Mouse (Mus musculus) gastrocnemius, adult 2 months (tissue): ENCODE data around the gene Abcc1. TPM values are rescaled to one million over a fixed set of nuclear protein-coding genes. Genes with fewer than 3 reads are reported as not detected.
A peak's percentile ranks its signal among the peaks of the same experiment; 100 is the strongest.

Experiments used
- DNase-seq: peaks from one replicate; pipeline ENCODE4 v3.0.0; 2022
- H3K27ac ChIP-seq: fragments of 200-600 bp; 2 replicates; pipeline ENCODE4 v1.8.1; 2022; ENCODE audit warnings: mild to moderate bottlenecking
- H3K4me3 ChIP-seq: fragments of 200-600 bp; 2 replicates; pipeline ENCODE4 v1.8.1; 2022; ENCODE audit warnings: mild to moderate bottlenecking, moderate library complexity
- CTCF ChIP-seq: fragments of 200-600 bp; IDR thresholded peaks from 2 replicates; pipeline ENCODE4 v1.8.1; 2022; ENCODE audit warnings: antibody characterized with exemption, mild to moderate bottlenecking, moderate library complexity
- intact Hi-C: fragments of 180-260 bp; cut with DNase I; formaldehyde crosslinking; loops from one replicate; pipeline ENCODE4 v1.15.1; 2025
- total RNA-seq, 2 experiments: library from RNA; stranded (reverse); gene quantifications; 2 replicates each; pipeline ENCODE4 v1.2.3; 2021

The Abcc1 gene
- total RNA-seq, 2 experiments from 2014 or later, result 21.6 to 25.0 TPM

DNA sequence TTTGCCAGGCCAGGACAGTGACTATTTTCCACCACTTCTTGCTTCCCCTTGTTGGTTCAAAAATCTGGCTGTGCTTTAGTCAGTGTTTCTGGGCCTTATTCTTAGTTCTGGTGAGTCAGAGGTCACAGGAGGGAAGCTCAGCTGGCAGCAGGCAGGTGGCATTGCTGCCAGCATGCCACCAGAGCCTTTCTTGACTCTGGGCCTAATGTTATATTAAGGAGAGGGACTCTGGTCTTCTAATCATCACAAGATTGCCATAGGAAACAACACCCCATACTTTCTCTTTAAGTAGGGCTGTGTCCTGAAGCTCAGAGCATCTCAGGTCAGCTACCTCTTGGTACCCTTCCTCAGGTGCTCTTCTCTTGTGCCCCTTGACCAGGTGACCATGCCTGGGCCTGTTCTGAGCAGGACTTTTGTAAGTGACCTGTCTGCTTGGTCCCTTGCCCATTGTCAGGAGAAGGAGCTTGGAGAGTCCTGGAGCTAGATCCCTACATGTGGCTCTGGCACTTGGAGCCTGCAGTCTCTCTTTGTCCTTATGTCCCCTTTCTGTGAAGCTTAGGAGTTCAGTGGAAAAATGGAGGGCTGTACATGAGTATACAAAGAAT lies 19.8 kb downstream of the Abcc1 start:
- peak; percentile 72 for DNase-seq
- Histone ChIP-seq H3K27ac (peak overlapping the region; percentile 94), H3K4me3 (peak overlapping the region; percentile 41)
- TF ChIP-seq CTCF, result no peak
- intact Hi-C loops, result no loop called here

- intact Hi-C loops, result no loop called here
- Histone ChIP-seq H3K4me3 (no peak overlapping the region), H3K27ac (peak overlapping the region; percentile 54)
- DNase-seq, result no peak
- no peak for TF ChIP-seq CTCF
Measured at GRCm38 (mm10) chr16:14399303-14399702, 37.9 kb downstream of the Abcc1 start.

GRCm38 (mm10) chr16:14403507-14403906 lies 42.1 kb downstream of the Abcc1 start:
- Histone ChIP-seq H3K4me3 (no peak overlapping the region), H3K27ac (no peak overlapping the region)
- intact Hi-C loops, result no loop called here
- no peak for DNase-seq
- no peak for TF ChIP-seq CTCF

GRCm38 (mm10) chr16:14405636-14406035 lies 44.3 kb downstream of the Abcc1 start:
- Histone ChIP-seq H3K27ac (no peak overlapping the region), H3K4me3 (no peak overlapping the region)
- TF ChIP-seq CTCF, result no peak
- DNase-seq, result no peak
- intact Hi-C loops, result no loop called here

GRCm38 (mm10) chr16:14409124-14409523 lies 47.8 kb downstream of the Abcc1 start:
- DNase-seq, result no peak
- intact Hi-C loops, result no loop called here
- no peak overlapping the region for H3K4me3 ChIP-seq
- H3K27ac ChIP-seq, result no peak overlapping the region
- no peak for TF ChIP-seq CTCF

- DNase-seq, result no peak
- intact Hi-C loops, result no loop called here
- H3K4me3 ChIP-seq, result no peak overlapping the region
- no peak overlapping the region for H3K27ac ChIP-seq
- TF ChIP-seq CTCF, result no peak
Measured at GRCm38 (mm10) chr16:14409776-14410175, 48.4 kb downstream of the Abcc1 start.

DNA sequence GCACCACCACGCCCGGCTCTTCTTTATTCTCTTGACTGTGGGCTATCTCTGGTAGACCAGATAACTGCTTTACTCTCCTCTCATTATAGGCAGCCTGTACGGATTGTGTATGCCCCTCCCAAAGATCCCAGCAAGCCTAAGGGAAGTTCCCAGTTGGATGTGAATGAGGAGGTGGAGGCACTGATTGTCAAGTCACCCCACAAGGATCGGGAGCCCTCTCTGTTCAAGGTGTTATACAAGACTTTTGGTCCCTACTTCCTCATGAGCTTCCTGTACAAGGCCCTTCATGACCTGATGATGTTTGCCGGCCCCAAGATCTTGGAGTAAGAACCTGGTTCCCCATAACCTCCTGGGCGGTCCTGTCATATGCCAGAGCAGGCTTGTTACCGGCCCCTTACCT lies 49.3 kb downstream of the Abcc1 start:
- TF ChIP-seq CTCF, result no peak
- H3K4me3 ChIP-seq, result no peak overlapping the region
- no peak for DNase-seq
- no peak overlapping the region for H3K27ac ChIP-seq
- intact Hi-C loops, result no loop called here

GRCm38 (mm10) chr16:14411156-14411555 lies 49.8 kb downstream of the Abcc1 start:
- intact Hi-C loops, result no loop called here
- Histone ChIP-seq H3K27ac (no peak overlapping the region), H3K4me3 (no peak overlapping the region)
- TF ChIP-seq CTCF, result no peak
- no peak for DNase-seq

- no peak overlapping the region for H3K4me3 ChIP-seq
- intact Hi-C loops, result no loop called here
- no peak for TF ChIP-seq CTCF
- no peak for DNase-seq
- H3K27ac ChIP-seq, result no peak overlapping the region
Measured at GRCm38 (mm10) chr16:14412551-14412950, 51.2 kb downstream of the Abcc1 start.

DNA sequence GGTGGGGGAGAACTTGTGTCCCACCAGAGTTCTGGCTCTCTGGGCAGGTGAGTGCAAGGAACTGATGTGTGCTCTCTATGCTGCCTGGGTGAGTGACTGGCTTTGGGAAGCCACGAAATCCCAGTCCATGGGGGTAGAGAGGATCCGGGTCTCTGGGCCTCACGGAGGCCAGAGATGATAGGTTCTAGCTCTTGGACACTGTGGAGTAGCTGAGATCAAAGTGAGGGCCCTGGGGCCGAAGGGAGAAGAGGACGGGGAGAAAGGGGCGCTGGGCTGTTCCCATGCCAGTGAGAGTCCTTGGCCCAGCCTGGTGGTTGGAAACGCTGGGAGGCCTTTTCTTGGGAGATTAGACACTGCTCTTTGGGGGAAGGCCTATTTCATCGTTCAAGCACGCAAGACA lies 53.8 kb downstream of the Abcc1 start:
- Histone ChIP-seq H3K4me3 (no peak overlapping the region), H3K27ac (no peak overlapping the region)
- DNase-seq, result no peak
- intact Hi-C loops, result no loop called here
- no peak for TF ChIP-seq CTCF

DNA sequence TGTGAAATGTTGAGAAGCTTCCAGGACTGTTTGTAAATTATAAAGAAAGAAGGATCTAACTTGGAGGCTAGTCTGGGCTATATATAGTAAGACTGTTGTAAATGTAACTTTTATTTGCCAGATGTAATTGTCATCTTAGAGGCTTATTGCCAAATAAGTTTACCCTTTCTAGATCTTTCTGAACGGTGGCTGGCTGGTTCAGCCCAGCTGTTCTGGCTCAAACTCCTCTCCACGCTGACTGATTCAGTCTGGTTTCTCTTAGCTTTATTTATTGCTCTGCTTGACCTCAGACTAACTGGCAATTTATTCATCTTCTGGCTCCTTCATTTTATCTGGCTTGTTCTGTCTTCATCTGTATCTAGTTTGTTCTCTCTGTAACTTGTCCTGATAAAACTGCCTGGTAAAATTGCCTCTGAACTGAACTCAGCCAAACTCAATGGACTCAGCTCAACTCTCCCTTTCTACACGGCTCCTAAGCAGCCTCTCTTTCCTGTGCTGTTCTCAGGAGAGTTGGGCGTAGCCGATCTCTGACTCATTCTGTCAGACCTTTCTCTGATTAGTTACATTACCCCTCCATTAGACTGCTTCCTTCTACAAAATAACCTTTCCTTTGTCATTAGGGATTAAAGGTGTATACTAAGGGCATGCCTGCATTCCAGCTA lies 55.7 kb downstream of the Abcc1 start:
- intact Hi-C loops, result no loop called here
- DNase-seq, result no peak
- Histone ChIP-seq H3K4me3 (no peak overlapping the region), H3K27ac (no peak overlapping the region)
- no peak for TF ChIP-seq CTCF

- intact Hi-C loops, result no loop called here
- DNase-seq, result no peak
- Histone ChIP-seq H3K27ac (no peak overlapping the region), H3K4me3 (no peak overlapping the region)
- TF ChIP-seq CTCF, result no peak
Measured at GRCm38 (mm10) chr16:14420496-14421132, 59.3 kb downstream of the Abcc1 start.

- no peak for TF ChIP-seq CTCF
- no peak for DNase-seq
- H3K4me3 ChIP-seq, result no peak overlapping the region
- intact Hi-C loops, result no loop called here
- H3K27ac ChIP-seq, result no peak overlapping the region
Measured at GRCm38 (mm10) chr16:14422081-14422480, 60.7 kb downstream of the Abcc1 start.
